Mouse (Mus musculus) CH12.LX (cell line): ENCODE results near the gene Rpp38. TPM values are rescaled to one million over a fixed set of nuclear protein-coding genes. Genes with fewer than 3 reads are reported as not detected.

Experiments
- DNase-seq: peaks from one replicate; pipeline ENCODE4 v3.0.0-alpha.2; 2013; ENCODE audit errors: extremely low read depth
- H3K27ac ChIP-seq: 2 replicates; pipeline ENCODE4 v1.5.1; 2012; ENCODE audit warnings: low read depth, mild to moderate bottlenecking, control low read depth, moderate library complexity; ENCODE audit not compliant: insufficient read depth
- H3K27me3 ChIP-seq: replicated peaks from 2 replicates; pipeline ENCODE3; 2012; ENCODE audit warnings: inconsistent platforms
- H3K36me3 ChIP-seq, 2 experiments: replicated peaks in 1 of 2; 2 replicates each; pipeline versions ENCODE3 to v1.6.1; 2012; ENCODE audit warnings: inconsistent platforms in 1 of 2, low read length in 1 of 2, mild to moderate bottlenecking in 1 of 2, mixed read lengths in 1 of 2, moderate library complexity in 1 of 2; ENCODE audit not compliant: control insufficient read depth in 1 of 2, insufficient read depth in 1 of 2
- H3K4me1 ChIP-seq, 2 experiments: 2 replicates each; pipeline ENCODE4 v1.6.1; 2012; ENCODE audit warnings: inconsistent platforms in 1 of 2, moderate library complexity in 1 of 2; ENCODE audit not compliant: insufficient read depth in 2 of 2, control insufficient read depth in 1 of 2
- H3K4me2 ChIP-seq: 2 replicates; pipeline ENCODE4 v1.6.1; 2012; ENCODE audit warnings: low read depth, mild to moderate bottlenecking, control low read depth; ENCODE audit not compliant: poor library complexity, insufficient read depth, severe bottlenecking
- H3K4me3 ChIP-seq, 3 experiments: fragments of 150-350 bp in 1 of 3; sonication (generic) in 1 of 3; replicated peaks in 1 of 3; 2 replicates each; pipeline versions ENCODE3 to v1.5.1; 2011 to 2012; ENCODE audit warnings: low read depth in 2 of 3, low read length in 2 of 3, mild to moderate bottlenecking in 2 of 3, moderate library complexity in 2 of 3, control low read depth in 1 of 3, improper control_type of control experiment in 1 of 3, inconsistent platforms in 1 of 3, mixed read lengths in 1 of 3; ENCODE audit not compliant: poor library complexity in 1 of 3
- H3K79me2 ChIP-seq: replicated peaks from 2 replicates; pipeline ENCODE4 v1.6.1; 2012; ENCODE audit warnings: mild to moderate bottlenecking, moderate library complexity; ENCODE audit not compliant: control insufficient read depth, poor library complexity, insufficient read depth, severe bottlenecking; ENCODE audit errors: extremely low read depth
- H3K9ac ChIP-seq: 2 replicates; pipeline ENCODE4 v1.6.1; 2012; ENCODE audit warnings: low read depth, mild to moderate bottlenecking, control low read depth, moderate library complexity; ENCODE audit not compliant: insufficient read depth
- H3K9me3 ChIP-seq: replicated peaks from 2 replicates; pipeline ENCODE3; 2012; ENCODE audit warnings: low read length, inconsistent platforms, mixed read lengths
- BHLHE40 ChIP-seq: IDR thresholded peaks from 2 replicates; pipeline ENCODE4 v1.6.1; 2011; ENCODE audit warnings: mild to moderate bottlenecking, low read depth, low read length, improper control_type of control experiment
- CHD1 ChIP-seq: IDR thresholded peaks from 2 replicates; pipeline ENCODE4 v1.6.1; 2012; ENCODE audit warnings: low read depth, low read length, improper control_type of control experiment, inconsistent platforms
- CHD2 ChIP-seq: IDR thresholded peaks from 2 replicates; pipeline ENCODE4 v1.6.1; 2011; ENCODE audit warnings: low read length, improper control_type of control experiment
- CTCF ChIP-seq, 2 experiments: IDR thresholded peaks in 1 of 2; conservative IDR thresholded peaks in 1 of 2; 2 replicates each; pipeline ENCODE4 v1.5.1; 2011 to 2012; ENCODE audit warnings: low read depth in 2 of 2, low read length in 2 of 2, improper control_type of control experiment in 1 of 2, inconsistent platforms in 1 of 2, mild to moderate bottlenecking in 1 of 2, moderate library complexity in 1 of 2
- E2F4 ChIP-seq: IDR thresholded peaks from 2 replicates; pipeline ENCODE4 v1.6.1; 2011; ENCODE audit warnings: low read depth, low read length, improper control_type of control experiment; ENCODE audit not compliant: insufficient replicate concordance
- ELF1 ChIP-seq: IDR thresholded peaks from 2 replicates; pipeline ENCODE4 v1.6.1; 2014; ENCODE audit warnings: low read depth, mild to moderate bottlenecking, inconsistent platforms, low read length, improper control_type of control experiment
- EP300 ChIP-seq: IDR thresholded peaks from 2 replicates; pipeline ENCODE4 v1.6.1; 2011; ENCODE audit warnings: low read length, improper control_type of control experiment
- ETS1 ChIP-seq: conservative IDR thresholded peaks from 2 replicates; pipeline ENCODE4 v1.6.1; 2012; ENCODE audit warnings: low read depth, mild to moderate bottlenecking, inconsistent platforms, low read length, improper control_type of control experiment, moderate library complexity
- GABPA ChIP-seq: IDR thresholded peaks from 2 replicates; pipeline ENCODE4 v1.6.1; 2012; ENCODE audit warnings: low read depth, low read length, improper control_type of control experiment, inconsistent platforms; ENCODE audit not compliant: insufficient replicate concordance
- HCFC1 ChIP-seq: IDR thresholded peaks from 2 replicates; pipeline ENCODE4 v1.6.1; 2012; ENCODE audit warnings: low read depth, mild to moderate bottlenecking, inconsistent platforms, low read length, improper control_type of control experiment
- IRF4 ChIP-seq: IDR thresholded peaks from 2 replicates; pipeline ENCODE4 v1.6.1; 2014; ENCODE audit warnings: low read depth, mild to moderate bottlenecking, inconsistent platforms, low read length, improper control_type of control experiment
- JUN ChIP-seq: IDR thresholded peaks from 2 replicates; pipeline ENCODE4 v1.6.1; 2011; ENCODE audit warnings: low read depth, mild to moderate bottlenecking, low read length, improper control_type of control experiment, moderate library complexity; ENCODE audit not compliant: insufficient read depth
- JUND ChIP-seq: conservative IDR thresholded peaks from 2 replicates; pipeline ENCODE4 v1.6.1; 2011; ENCODE audit warnings: low read depth, low read length, improper control_type of control experiment
- KAT2A ChIP-seq: IDR thresholded peaks from 2 replicates; pipeline ENCODE4 v1.6.1; 2012; ENCODE audit warnings: low read length, improper control_type of control experiment, inconsistent platforms; ENCODE audit not compliant: insufficient replicate concordance
- MAFK ChIP-seq: IDR thresholded peaks from 2 replicates; pipeline ENCODE4 v1.6.1; 2011; ENCODE audit warnings: low read length, improper control_type of control experiment; ENCODE audit not compliant: insufficient replicate concordance
- MAX ChIP-seq: IDR thresholded peaks from 2 replicates; pipeline ENCODE4 v1.6.1; 2011; ENCODE audit warnings: low read length, improper control_type of control experiment
- MAZ ChIP-seq: IDR thresholded peaks from 2 replicates; pipeline ENCODE4 v1.6.1; 2012; ENCODE audit warnings: low read depth, mild to moderate bottlenecking, inconsistent platforms, low read length, improper control_type of control experiment, moderate library complexity
- MEF2A ChIP-seq: IDR thresholded peaks from 2 replicates; pipeline ENCODE4 v1.6.1; 2014; ENCODE audit warnings: low read depth, mild to moderate bottlenecking, inconsistent platforms, low read length, improper control_type of control experiment, borderline replicate concordance
- MXI1 ChIP-seq: IDR thresholded peaks from 2 replicates; pipeline ENCODE4 v1.6.1; 2011; ENCODE audit warnings: mild to moderate bottlenecking, low read depth, low read length, improper control_type of control experiment
- MYC ChIP-seq: IDR thresholded peaks from 2 replicates; pipeline ENCODE4 v1.6.1; 2011; ENCODE audit warnings: low read depth, mild to moderate bottlenecking, improper control_type of control experiment, low read length
- NELFE ChIP-seq: IDR thresholded peaks from 2 replicates; pipeline ENCODE4 v1.6.1; 2011; ENCODE audit warnings: low read depth, low read length, improper control_type of control experiment
- NRF1 ChIP-seq: IDR thresholded peaks from 2 replicates; pipeline ENCODE4 v1.6.1; 2014; ENCODE audit warnings: low read depth, mild to moderate bottlenecking, inconsistent platforms, low read length, improper control_type of control experiment, moderate library complexity
- PAX5 ChIP-seq: IDR thresholded peaks from 2 replicates; pipeline ENCODE4 v1.6.1; 2012; ENCODE audit warnings: low read length, inconsistent platforms, mixed read lengths
- POLR2A ChIP-seq: IDR thresholded peaks from 2 replicates; pipeline ENCODE4 v1.6.1; 2011; ENCODE audit warnings: low read depth, mild to moderate bottlenecking, improper control_type of control experiment, low read length
- POLR2AphosphoS2 ChIP-seq: IDR thresholded peaks from 2 replicates; pipeline ENCODE4 v1.6.1; 2011; ENCODE audit warnings: low read depth, low read length, improper control_type of control experiment
- RAD21 ChIP-seq: IDR thresholded peaks from 2 replicates; pipeline ENCODE4 v1.6.1; 2011; ENCODE audit warnings: low read depth, mild to moderate bottlenecking, low read length, improper control_type of control experiment, moderate library complexity
- RCOR1 ChIP-seq: conservative IDR thresholded peaks from 2 replicates; pipeline ENCODE4 v1.6.1; 2012; ENCODE audit warnings: low read depth, mild to moderate bottlenecking, inconsistent platforms, low read length, improper control_type of control experiment
- SIN3A ChIP-seq: IDR thresholded peaks from 2 replicates; pipeline ENCODE4 v1.6.1; 2012; ENCODE audit warnings: low read length, improper control_type of control experiment, inconsistent platforms
- SMC3 ChIP-seq: IDR thresholded peaks from 2 replicates; pipeline ENCODE4 v1.6.1; 2011; ENCODE audit warnings: low read depth, low read length, improper control_type of control experiment
- TBP ChIP-seq: conservative IDR thresholded peaks from 2 replicates; pipeline ENCODE4 v1.6.1; 2011; ENCODE audit warnings: low read depth, low read length, improper control_type of control experiment
- TCF12 ChIP-seq: IDR thresholded peaks from 2 replicates; pipeline ENCODE4 v1.6.1; 2014; ENCODE audit warnings: low read depth, mild to moderate bottlenecking, inconsistent platforms, low read length, improper control_type of control experiment
- UBTF ChIP-seq: IDR thresholded peaks from 2 replicates; pipeline ENCODE4 v1.6.1; 2012; ENCODE audit warnings: low read depth, mild to moderate bottlenecking, inconsistent platforms, low read length, improper control_type of control experiment, moderate library complexity
- USF1 ChIP-seq: IDR thresholded peaks from 2 replicates; pipeline ENCODE4 v1.6.1; 2014; ENCODE audit warnings: low read depth, mild to moderate bottlenecking, inconsistent platforms, low read length, improper control_type of control experiment
- USF2 ChIP-seq: conservative IDR thresholded peaks from 2 replicates; pipeline ENCODE4 v1.6.1; 2011; ENCODE audit warnings: low read depth, low read length, improper control_type of control experiment
- ZC3H11A ChIP-seq: IDR thresholded peaks from 2 replicates; pipeline ENCODE4 v1.6.1; 2012; ENCODE audit warnings: low read depth, mild to moderate bottlenecking, inconsistent platforms, low read length, improper control_type of control experiment
- ZKSCAN1 ChIP-seq: IDR thresholded peaks from 2 replicates; pipeline ENCODE4 v1.6.1; 2012; ENCODE audit warnings: low read depth, inconsistent platforms, low read length, improper control_type of control experiment, borderline replicate concordance
- ZMIZ1 ChIP-seq: IDR thresholded peaks from 2 replicates; pipeline ENCODE4 v1.6.1; 2012; ENCODE audit warnings: low read depth, mild to moderate bottlenecking, inconsistent platforms, low read length, improper control_type of control experiment
- ZNF384 ChIP-seq: IDR thresholded peaks from 2 replicates; pipeline ENCODE4 v1.6.1; 2012; ENCODE audit warnings: low read depth, low read length, improper control_type of control experiment, inconsistent platforms
- dilution Hi-C: fragments of 300-500 bp; cut with MboI; formaldehyde crosslinking; loops from 2 replicates; pipeline ENCODE4 v1.14.3; 2020; ENCODE audit warnings: low sequenced_read_pairs; ENCODE audit not compliant: extremely low pct_unique_long_range_greater_than_20kb, extremely low pct_ligation_motif_present
- in situ Hi-C: fragments of 300-500 bp; cut with MboI; formaldehyde crosslinking; loops from 3 replicates; pipeline ENCODE4 v1.14.3; 2019; ENCODE audit warnings: low sequenced_read_pairs, low pct_ligation_motif_present, low pct_unique_long_range_greater_than_20kb, mixed read lengths
- polyA plus RNA-seq: library from polyadenylated mRNA; unstranded; fragments of >175 nt; gene quantifications from 2 replicates; pipeline ENCODE4 v1.2.1, GENCODE M21; 2012; ENCODE audit warnings: low read depth; ENCODE audit not compliant: insufficient read length
- total RNA-seq, 2 experiments: library from RNA; depleted of rRNA; stranded (reverse); fragments of 300-350 nt in 1 of 2; fragments of >200 nt in 1 of 2; gene quantifications; 2 replicates each; pipeline ENCODE4 v1.2.3; 2012 to 2014

Gene Rpp38
- total RNA-seq (2012; rRNA removed) (26.6 and 31.6 TPM in 2 replicates), total RNA-seq (2014; rRNA removed) (33.7 and 38.9 TPM in 2 replicates), polyA plus RNA-seq (25.4 and 27.8 TPM in 2 replicates)

- Histone ChIP-seq H3K4me3 (peak within 1 kb of the TSS; percentile 67 to 82 (median 70)), H3K27me3 (no peaks in the 10 kb centered on the region), H3K9ac (peak within 1 kb of the TSS; percentile 75), H3K4me1 (peaks cover 4 to 39% of the 10 kb centered on the region in 2 experiments), H3K27ac (peak within 1 kb of the TSS; percentile 27), H3K4me2 (peak within 1 kb of the TSS; percentile 67), H3K9me3 (no peaks in the 10 kb centered on the region), H3K36me3 (peaks cover 11 to 23% of the 10 kb centered on the region in 2 experiments), H3K79me2 (peaks cover 25% of the 10 kb centered on the region)
- DNase-seq = peak; percentile 96
- in situ Hi-C loops = no loop called here
- dilution Hi-C loops = no loop called here
- no peak for TF ChIP-seq E2F4
- no peak for TF ChIP-seq ZMIZ1
- TF ChIP-seq TBP = peak; percentile 77
- no peak for TF ChIP-seq MAFK
- TF ChIP-seq ZKSCAN1 = no peak
- no peak for TF ChIP-seq ZNF384
- peak; percentile 92 for TF ChIP-seq USF1
- TF ChIP-seq USF2 = peak; percentile 87
- no peak for TF ChIP-seq MAZ
- TF ChIP-seq HCFC1 = peak; percentile 68
- no peak for TF ChIP-seq EP300
- TF ChIP-seq CHD2 = peak; percentile 99
- no peak for TF ChIP-seq CTCF (conservative IDR thresholded peaks at IDR 0.05 in 1 of 2, IDR thresholded peaks at IDR 0.05 in 1 of 2; ENCODE audit: low read depth in 2 of 2, low read length in 2 of 2)
- TF ChIP-seq SMC3 = no peak
- TF ChIP-seq MEF2A = peak; percentile 53; the same call in 1 of the 2 replicates
- TF ChIP-seq CHD1 = no peak
- TF ChIP-seq JUN = peak; percentile 54; the same call in 1 of the 2 replicates
- TF ChIP-seq MAX = peak; percentile 99
- no peak for TF ChIP-seq ZC3H11A
- TF ChIP-seq SIN3A = peak; percentile 73
- 0 out of 2 replicates have a peak, but pooled peaks have one; percentile 14 for TF ChIP-seq JUND
- peak; percentile 99 for TF ChIP-seq MYC
- TF ChIP-seq BHLHE40 = peak; percentile 97
- TF ChIP-seq MXI1 = peak; percentile 97
- TF ChIP-seq POLR2AphosphoS2 = no peak
- peak; percentile 85 for TF ChIP-seq POLR2A
- 0 out of 2 replicates have a peak, but pooled peaks have one; percentile 27 for TF ChIP-seq KAT2A
- TF ChIP-seq ELF1 = peak; percentile 81
- TF ChIP-seq NELFE = peak; percentile 78
- peak; percentile 84 for TF ChIP-seq NRF1
- peak; percentile 31; the same call in 1 of the 2 replicates for TF ChIP-seq IRF4
- TF ChIP-seq ETS1 = peak; percentile 75
- no peak for TF ChIP-seq PAX5
- TF ChIP-seq RAD21 = no peak
- peak; percentile 76 for TF ChIP-seq TCF12
- no peak for TF ChIP-seq UBTF
- TF ChIP-seq GABPA = peak; percentile 70
- TF ChIP-seq RCOR1 = no peak
Observed at GRCm38 (mm10) chr2:3332484-3333242, at the start of gene Rpp38. Gene Rpp38 (minus strand): TSS chr2:3332643.
